8 mouse cellular contexts compared by ENCODE assay signal in the genomic region with DNA sequence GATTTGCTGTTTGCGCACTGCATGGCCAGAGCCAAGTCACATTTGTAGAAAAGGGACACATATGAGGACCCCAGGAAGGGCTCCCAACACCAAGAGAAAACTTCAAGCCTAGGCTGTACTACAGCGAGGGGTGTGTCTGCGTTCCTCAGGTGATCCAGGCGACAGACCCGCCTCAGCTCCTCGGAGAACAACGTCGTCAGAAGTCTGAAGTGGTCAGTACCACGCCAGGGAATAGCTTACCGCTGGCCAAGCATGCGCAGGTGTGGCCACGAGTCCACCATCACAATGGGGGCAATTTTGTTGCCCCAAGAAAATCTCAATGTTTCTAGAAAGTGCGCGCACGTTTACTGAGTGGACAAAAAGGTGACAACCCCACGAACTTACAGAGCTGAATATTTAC. TPM values are rescaled to one million over a fixed set of nuclear protein-coding genes. Genes with fewer than 3 reads are reported as not detected.
A peak's percentile ranks its signal among the peaks of the same experiment; 100 is the strongest.
DNase-seq lines count a peak whose midpoint lies in the region; ATAC-seq and TF ChIP-seq lines count a peak whose summit lies in the region.

No protein-coding gene starts in this region.

- H3K27ac ChIP-seq in bone marrow, adult 2 months (ENCODE audit: control insufficient read depth, insufficient read depth, low read depth, low read length, poor library complexity) = no peak overlapping the region
- H3K27ac ChIP-seq in hindbrain, embryonic 14.5 days = peak overlapping the region; percentile 100
- peak overlapping the region; percentile 94 for H3K27ac ChIP-seq in liver, embryonic 16.5 days (ENCODE audit: low read length)
- peak overlapping the region; percentile 100; the same call in 1 of the 2 replicates for H3K27ac ChIP-seq in stomach, embryonic 14.5 days (ENCODE audit: low read length)

- no peaks in the 10 kb centered on the region for H3K27me3 ChIP-seq in hindbrain, embryonic 14.5 days (ENCODE audit: control insufficient read depth, insufficient read depth, low read length)
- no peaks in the 10 kb centered on the region for H3K27me3 ChIP-seq in liver, embryonic 16.5 days (ENCODE audit: control insufficient read depth, insufficient read depth, low read depth, low read length)
- no peaks in the 10 kb centered on the region for H3K27me3 ChIP-seq in stomach, embryonic 14.5 days (ENCODE audit: control insufficient read depth, insufficient read depth, low read length)

- peak overlapping the region; percentile 15 for H3K4me3 ChIP-seq in bone marrow, adult 2 months (replicated peaks; ENCODE audit: control insufficient read depth, low read depth, low read length)
- peak overlapping the region; percentile 96 for H3K4me3 ChIP-seq in hindbrain, embryonic 14.5 days (replicated peaks; ENCODE audit: low read length)
- peak overlapping the region; percentile 79 for H3K4me3 ChIP-seq in liver, embryonic 16.5 days (ENCODE audit: low read depth, low read length)
- H3K4me3 ChIP-seq in stomach, embryonic 14.5 days (ENCODE audit: low read depth, low read length) = peak overlapping the region; percentile 94

- H3K36me3 ChIP-seq in hindbrain, embryonic 14.5 days (replicated peaks; ENCODE audit: control insufficient read depth, insufficient read depth) = peaks cover 35% of the 10 kb centered on the region
- H3K36me3 ChIP-seq in liver, embryonic 16.5 days (ENCODE audit: control insufficient read depth, insufficient read depth) = peaks cover 11% of the 10 kb centered on the region
- H3K36me3 ChIP-seq in stomach, embryonic 14.5 days (ENCODE audit: control insufficient read depth, insufficient read depth, low read length) = peaks cover 29% of the 10 kb centered on the region

- 13% methylated on average over 16 of the region's 16 CpGs for WGBS in bone marrow, adult 2 months
- 6% methylated on average over 16 of the region's 16 CpGs for WGBS in hindbrain, embryonic 14.5 days
- WGBS in liver, embryonic 16.5 days (ENCODE audit: insufficient replicate concordance) = 11% methylated on average over 16 of the region's 16 CpGs
- 3% methylated on average over 16 of the region's 16 CpGs for WGBS in stomach, embryonic 14.5 days

- TF ChIP-seq POLR2A in bone marrow, adult 2 months (IDR thresholded peaks at IDR 0.05; ENCODE audit: borderline replicate concordance, control insufficient read depth, low read depth, low read length) = no peak

- no peak for TF ChIP-seq CTCF in bone marrow, adult 2 months (IDR thresholded peaks at IDR 0.05; ENCODE audit: control insufficient read depth, insufficient read depth, low read length)

- peak overlapping the region; percentile 100 for H3K9ac ChIP-seq in hindbrain, embryonic 14.5 days
- H3K9ac ChIP-seq in liver, embryonic 16.5 days (ENCODE audit: low read depth, low read length) = peak overlapping the region; percentile 83
- peak overlapping the region; percentile 100 for H3K9ac ChIP-seq in stomach, embryonic 14.5 days (replicated peaks; ENCODE audit: low read depth, low read length)

- no peaks in the 10 kb centered on the region for H3K9me3 ChIP-seq in hindbrain, embryonic 14.5 days (ENCODE audit: control insufficient read depth, low read length)
- H3K9me3 ChIP-seq in liver, embryonic 16.5 days (replicated peaks; ENCODE audit: control insufficient read depth, low read length) = no peaks in the 10 kb centered on the region
- H3K9me3 ChIP-seq in stomach, embryonic 14.5 days (ENCODE audit: control insufficient read depth, low read depth, low read length) = no peaks in the 10 kb centered on the region

- peaks cover 5% of the 10 kb centered on the region for H3K4me1 ChIP-seq in bone marrow, adult 2 months (ENCODE audit: control insufficient read depth, insufficient read depth, low read length)
- peaks cover 37% of the 10 kb centered on the region for H3K4me1 ChIP-seq in hindbrain, embryonic 14.5 days (replicated peaks; ENCODE audit: control insufficient read depth, insufficient read depth, low read length)
- peaks cover 48% of the 10 kb centered on the region for H3K4me1 ChIP-seq in liver, embryonic 16.5 days (ENCODE audit: control insufficient read depth, low read depth, low read length)
- peaks cover 43% of the 10 kb centered on the region for H3K4me1 ChIP-seq in stomach, embryonic 14.5 days (ENCODE audit: control insufficient read depth, insufficient read depth, low read length)

- peak; percentile 50 to 68 for DNase-seq in adrenal gland, adult (ENCODE audit: inconsistent age in 2 of 2, low spot score in 1 of 2)
- no peak for DNase-seq in adrenal gland, postnatal 36 days
- no peak for DNase-seq in hindbrain, embryonic 14.5 days (ENCODE audit: low spot score)

- H3K4me2 ChIP-seq in hindbrain, embryonic 14.5 days (replicated peaks) = peak overlapping the region; percentile 89
- H3K4me2 ChIP-seq in liver, embryonic 16.5 days (ENCODE audit: low read depth, low read length) = peak overlapping the region; percentile 98
- peak overlapping the region; percentile 82 for H3K4me2 ChIP-seq in stomach, embryonic 14.5 days (replicated peaks; ENCODE audit: low read depth, low read length)

- ATAC-seq in hindbrain, embryonic 14.5 days (ENCODE audit: low FRiP score) = no peak
- no peak for ATAC-seq in liver, embryonic 16.5 days (ENCODE audit: low read depth)
- ATAC-seq in stomach, embryonic 14.5 days (ENCODE audit: insufficient number of reproducible peaks, insufficient read depth, low FRiP score, low read depth) = no peak
- ATAC-seq in activated CD4-positive, CD25-positive, alpha-beta regulatory T cell, adult 4 months = no peak
- ATAC-seq in frontal cortex, adult (ENCODE audit: low TSS enrichment) = no peak

RNA-seq across cellular contexts. Expression of a gene that starts 1.1 kb away (rescaled TPM):
- total RNA-seq in adrenal gland, postnatal 36 days (2021) = 100 to 1,000 TPM; 215 to 274 TPM
- polyA plus RNA-seq in bone marrow, adult 2 months (2011; ENCODE audit: insufficient read depth, insufficient read length, low replicate concordance, missing spikeins) = 51.3 and 96.4 TPM in 2 replicates
- polyA plus RNA-seq in hindbrain, embryonic 14.5 days (2014; fragmentation: Nextera tagmentation; extraction: Ambion mirVana) = 430 and 454 TPM in 2 replicates
- polyA plus RNA-seq in liver, embryonic 16.5 days (2015; fragmentation: Nextera tagmentation; extraction: Ambion mirVana) = 34.8 and 43.4 TPM in 2 replicates
- polyA plus RNA-seq in stomach, embryonic 14.5 days (2014; fragmentation: Nextera tagmentation; extraction: Ambion mirVana) = 377 and 384 TPM in 2 replicates
- 1 to 10 TPM; 1.3 to 2.3 TPM for polyA plus RNA-seq in activated CD4-positive, CD25-positive, alpha-beta regulatory T cell, adult 4 months (2017; shearing (Covaris generic))

RNA-seq across cellular contexts. Expression of a gene that starts 11.5 kb away (rescaled TPM):
- total RNA-seq in adrenal gland, postnatal 36 days (2021) = 10 to 100 TPM; 41.7 to 50.6 TPM
- polyA plus RNA-seq in bone marrow, adult 2 months (2011; ENCODE audit: insufficient read depth, insufficient read length, low replicate concordance, missing spikeins) = 97.5 and 261 TPM in 2 replicates
- 23.4 and 26.5 TPM in 2 replicates for polyA plus RNA-seq in hindbrain, embryonic 14.5 days (2014; fragmentation: Nextera tagmentation; extraction: Ambion mirVana)
- 23.4 and 24.3 TPM in 2 replicates for polyA plus RNA-seq in liver, embryonic 16.5 days (2015; fragmentation: Nextera tagmentation; extraction: Ambion mirVana)
- 25.7 and 30.0 TPM in 2 replicates for polyA plus RNA-seq in stomach, embryonic 14.5 days (2014; fragmentation: Nextera tagmentation; extraction: Ambion mirVana)
- polyA plus RNA-seq in activated CD4-positive, CD25-positive, alpha-beta regulatory T cell, adult 4 months (2017; shearing (Covaris generic)) = 10 to 100 TPM; 41.4 to 48.8 TPM

RNA-seq across cellular contexts. Expression of a gene that starts 19.6 kb away (rescaled TPM):
- 10 to 100 TPM; 54.1 to 73.4 TPM for total RNA-seq in adrenal gland, postnatal 36 days (2021)
- polyA plus RNA-seq in bone marrow, adult 2 months (2011; ENCODE audit: insufficient read depth, insufficient read length, low replicate concordance, missing spikeins) = 24.5 and 49.2 TPM in 2 replicates
- 98.5 and 104 TPM in 2 replicates for polyA plus RNA-seq in hindbrain, embryonic 14.5 days (2014; fragmentation: Nextera tagmentation; extraction: Ambion mirVana)
- 32.7 and 33.7 TPM in 2 replicates for polyA plus RNA-seq in liver, embryonic 16.5 days (2015; fragmentation: Nextera tagmentation; extraction: Ambion mirVana)
- polyA plus RNA-seq in stomach, embryonic 14.5 days (2014; fragmentation: Nextera tagmentation; extraction: Ambion mirVana) = 64.6 and 71.8 TPM in 2 replicates
- 10 to 100 TPM; 41.0 to 63.7 TPM for polyA plus RNA-seq in activated CD4-positive, CD25-positive, alpha-beta regulatory T cell, adult 4 months (2017; shearing (Covaris generic))

RNA-seq across cellular contexts. Expression of a gene that starts 19.7 kb away (rescaled TPM):
- total RNA-seq in adrenal gland, postnatal 36 days (2021) = 100 to 1,000 TPM; 108 to 118 TPM
- 28.2 and 48.0 TPM in 2 replicates for polyA plus RNA-seq in bone marrow, adult 2 months (2011; ENCODE audit: insufficient read depth, insufficient read length, low replicate concordance, missing spikeins)
- polyA plus RNA-seq in hindbrain, embryonic 14.5 days (2014; fragmentation: Nextera tagmentation; extraction: Ambion mirVana) = 57.6 and 59.1 TPM in 2 replicates
- 25.6 and 29.1 TPM in 2 replicates for polyA plus RNA-seq in liver, embryonic 16.5 days (2015; fragmentation: Nextera tagmentation; extraction: Ambion mirVana)
- 43.6 and 54.9 TPM in 2 replicates for polyA plus RNA-seq in stomach, embryonic 14.5 days (2014; fragmentation: Nextera tagmentation; extraction: Ambion mirVana)
- 1 to 10 TPM; 3.0 to 4.7 TPM for polyA plus RNA-seq in activated CD4-positive, CD25-positive, alpha-beta regulatory T cell, adult 4 months (2017; shearing (Covaris generic))

RNA-seq across cellular contexts. Expression of a gene that starts 24.0 kb away (rescaled TPM):
- total RNA-seq in adrenal gland, postnatal 36 days (2021) = 10 to 100 TPM; 86.1 to 97.1 TPM
- 14.6 and 25.4 TPM in 2 replicates for polyA plus RNA-seq in bone marrow, adult 2 months (2011; ENCODE audit: insufficient read depth, insufficient read length, low replicate concordance, missing spikeins)
- 87.5 and 90.6 TPM in 2 replicates for polyA plus RNA-seq in hindbrain, embryonic 14.5 days (2014; fragmentation: Nextera tagmentation; extraction: Ambion mirVana)
- 44.7 and 53.0 TPM in 2 replicates for polyA plus RNA-seq in liver, embryonic 16.5 days (2015; fragmentation: Nextera tagmentation; extraction: Ambion mirVana)
- 65.2 and 79.4 TPM in 2 replicates for polyA plus RNA-seq in stomach, embryonic 14.5 days (2014; fragmentation: Nextera tagmentation; extraction: Ambion mirVana)
- polyA plus RNA-seq in activated CD4-positive, CD25-positive, alpha-beta regulatory T cell, adult 4 months (2017; shearing (Covaris generic)) = 10 to 100 TPM; 12.2 to 20.1 TPM

Comparison
In these comparisons a context has a peak if more than half of its experiments do, and no peak if none do; other contexts are left out.
1. DNase-seq: peak in adrenal gland, adult (2 of 2); none in adrenal gland, postnatal 36 days (0 of 2) and hindbrain, embryonic 14.5 days (single experiment).
2. H3K4me3 ChIP-seq: peak in every context shown above with its lines; median percentile 96 in hindbrain, embryonic 14.5 days; 94 in stomach, embryonic 14.5 days; 79 in liver, embryonic 16.5 days; 15 in bone marrow, adult 2 months.
3. RNA of a gene that starts 1.1 kb away (polyA plus RNA-seq): 430 to 454 TPM in hindbrain, embryonic 14.5 days, 377 to 384 TPM in stomach, embryonic 14.5 days, 51.3 to 96.4 TPM in bone marrow, adult 2 months and 34.8 to 43.4 TPM in liver, embryonic 16.5 days; 1.3 to 2.3 TPM in activated CD4-positive, CD25-positive, alpha-beta regulatory T cell, adult 4 months; every median in the first group is over 10 times any median in the second.
4. Peak in every context shown above with its lines, with median percentiles within 50 percentile points of each other: H3K4me2 ChIP-seq and H3K9ac ChIP-seq.